Mouse (Mus musculus): ENCODE measurements around the gene 1810013L24Rik. TPM values are rescaled to one million over a fixed set of nuclear protein-coding genes. Genes with fewer than 3 reads are reported as not detected.
A peak's percentile ranks its signal among the peaks of the same experiment; 100 is the strongest.

The 1810013L24Rik gene
- 11.9 and 12.1 TPM in 2 replicates for polyA plus RNA-seq (2015; fragmentation: Nextera tagmentation; extraction: Ambion mirVana)

- no peaks in the 10 kb centered on the region for H3K9me3 ChIP-seq (ENCODE audit: control insufficient read depth, low read length)
- peak within 1 kb of the TSS; percentile 96 for H3K27ac ChIP-seq (ENCODE audit: low read length)
- WGBS = under 1% methylated on average over 77 of the region's 80 CpGs
- no peaks in the 10 kb centered on the region for H3K27me3 ChIP-seq (replicated peaks; ENCODE audit: control insufficient read depth, insufficient read depth, low read length)
- H3K36me3 ChIP-seq (ENCODE audit: control insufficient read depth, insufficient read depth, low read length) = peaks cover 3% of the 10 kb centered on the region; the same call in 1 of the 2 replicates
- H3K4me2 ChIP-seq (ENCODE audit: low read depth, low read length) = peak within 1 kb of the TSS; percentile 81
- ATAC-seq = peak; percentile 95
- peaks cover 19% of the 10 kb centered on the region for H3K4me1 ChIP-seq (ENCODE audit: control insufficient read depth, insufficient read depth, low read length)
- peak within 1 kb of the TSS; percentile 76 for H3K4me3 ChIP-seq (ENCODE audit: low read length)
- peak within 1 kb of the TSS; percentile 94 for H3K9ac ChIP-seq (ENCODE audit: low read depth, low read length)
These were observed at the start of gene 1810013L24Rik for GRCm38 (mm10) chr16:8829564-8830359. 1810013L24Rik (plus strand) TSS chr16:8830100.

- H3K27me3 ChIP-seq (replicated peaks; ENCODE audit: control insufficient read depth, insufficient read depth, low read length) = no peaks in the 10 kb centered on the region
- no peaks in the 10 kb centered on the region for H3K4me1 ChIP-seq (ENCODE audit: control insufficient read depth, insufficient read depth, low read length)
- H3K9ac ChIP-seq (ENCODE audit: low read depth, low read length) = no peak overlapping the region
- WGBS = 77% methylated on average over 3 of the region's 3 CpGs
- no peak for ATAC-seq
- H3K9me3 ChIP-seq (ENCODE audit: control insufficient read depth, low read length) = no peaks in the 10 kb centered on the region
- no peaks in the 10 kb centered on the region for H3K36me3 ChIP-seq (ENCODE audit: control insufficient read depth, insufficient read depth, low read length)
- no peak overlapping the region for H3K4me3 ChIP-seq (ENCODE audit: low read length)
- no peak overlapping the region for H3K27ac ChIP-seq (ENCODE audit: low read length)
- H3K4me2 ChIP-seq (ENCODE audit: low read depth, low read length) = no peak overlapping the region
These were observed 49.7 kb upstream of the 1810013L24Rik start for GRCm38 (mm10) chr16:8780187-8780586.

DNA sequence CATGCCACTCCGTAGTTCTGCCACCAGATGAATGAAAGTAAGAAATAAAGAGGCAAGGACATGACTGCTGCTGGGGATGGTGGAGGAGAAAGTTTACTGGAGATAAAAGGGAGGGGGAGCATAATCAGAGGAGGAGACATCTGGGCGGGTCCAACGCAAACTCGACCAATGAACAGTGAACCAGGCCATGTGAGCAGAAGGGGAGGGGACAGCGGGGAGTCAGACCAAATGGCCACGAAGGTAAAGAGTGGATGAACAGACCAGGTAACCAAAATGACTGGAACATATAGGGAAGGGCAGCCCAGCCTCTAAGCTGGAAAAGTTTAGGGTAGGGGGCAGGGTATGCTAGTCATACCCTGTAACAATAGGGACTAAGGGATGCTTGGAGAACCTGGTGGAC lies 48.7 kb upstream of the 1810013L24Rik start:
- 56% methylated on average over 6 of the region's 6 CpGs for WGBS
- Histone ChIP-seq H3K9me3 (ENCODE audit: control insufficient read depth, low read length) (no peaks in the 10 kb centered on the region), H3K27me3 (replicated peaks; ENCODE audit: control insufficient read depth, insufficient read depth, low read length) (no peaks in the 10 kb centered on the region), H3K36me3 (ENCODE audit: control insufficient read depth, insufficient read depth, low read length) (no peaks in the 10 kb centered on the region), H3K4me1 (ENCODE audit: control insufficient read depth, insufficient read depth, low read length) (no peaks in the 10 kb centered on the region), H3K9ac (ENCODE audit: low read depth, low read length) (no peak overlapping the region), H3K4me3 (ENCODE audit: low read length) (no peak overlapping the region), H3K27ac (ENCODE audit: low read length) (no peak overlapping the region), H3K4me2 (ENCODE audit: low read depth, low read length) (no peak overlapping the region)
- ATAC-seq = no peak

- H3K4me1 ChIP-seq (ENCODE audit: control insufficient read depth, insufficient read depth, low read length) = no peaks in the 10 kb centered on the region
- no peaks in the 10 kb centered on the region for H3K36me3 ChIP-seq (ENCODE audit: control insufficient read depth, insufficient read depth, low read length)
- no peaks in the 10 kb centered on the region for H3K27me3 ChIP-seq (replicated peaks; ENCODE audit: control insufficient read depth, insufficient read depth, low read length)
- ATAC-seq = no peak
- no peak overlapping the region for H3K27ac ChIP-seq (ENCODE audit: low read length)
- no peaks in the 10 kb centered on the region for H3K9me3 ChIP-seq (ENCODE audit: control insufficient read depth, low read length)
- H3K9ac ChIP-seq (ENCODE audit: low read depth, low read length) = no peak overlapping the region
- H3K4me3 ChIP-seq (ENCODE audit: low read length) = no peak overlapping the region
- WGBS = 82% methylated on average over 2 of the region's 2 CpGs
- H3K4me2 ChIP-seq (ENCODE audit: low read depth, low read length) = no peak overlapping the region
These were observed 48.2 kb upstream of the 1810013L24Rik start for GRCm38 (mm10) chr16:8781660-8782059.

DNA sequence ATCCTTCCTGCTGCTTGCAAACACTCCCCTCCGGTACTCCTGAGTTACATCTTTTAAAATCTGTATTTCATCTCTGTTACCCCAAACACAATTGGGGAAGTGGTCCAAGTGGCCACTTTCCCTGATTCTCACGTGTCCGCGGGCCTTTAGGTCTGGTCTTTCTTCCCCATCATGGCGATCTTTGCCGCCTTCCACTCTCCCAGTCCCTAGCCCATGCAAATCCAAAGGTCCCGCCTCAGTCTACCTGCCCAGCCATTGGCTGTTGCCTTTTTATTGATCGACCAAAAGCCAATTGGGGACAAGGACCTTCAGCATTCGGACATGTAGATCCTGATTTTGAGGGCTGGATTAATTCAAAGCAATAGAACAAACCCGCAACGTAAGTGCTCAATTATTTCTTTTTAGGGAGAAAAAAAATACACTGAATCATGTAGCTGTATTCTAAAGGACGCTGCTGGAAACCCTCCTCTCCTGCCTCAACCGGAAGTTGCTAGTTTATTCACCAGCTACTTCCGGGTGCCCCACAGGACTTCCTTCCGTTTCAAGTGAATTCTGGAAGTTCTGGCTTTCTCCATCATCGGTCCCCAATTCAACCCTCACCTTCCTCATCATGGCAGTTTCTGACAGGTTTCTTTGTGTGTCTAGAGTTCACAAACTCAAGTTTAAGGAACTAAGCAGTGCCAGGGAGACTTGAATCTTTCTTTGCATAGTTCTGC lies 46.5 kb upstream of the 1810013L24Rik start:
- ATAC-seq = no peak
- H3K9ac ChIP-seq (ENCODE audit: low read depth, low read length) = no peak overlapping the region
- H3K4me3 ChIP-seq (ENCODE audit: low read length) = no peak overlapping the region
- no peaks in the 10 kb centered on the region for H3K36me3 ChIP-seq (ENCODE audit: control insufficient read depth, insufficient read depth, low read length)
- H3K4me2 ChIP-seq (ENCODE audit: low read depth, low read length) = no peak overlapping the region
- no peak overlapping the region for H3K27ac ChIP-seq (ENCODE audit: low read length)
- H3K27me3 ChIP-seq (replicated peaks; ENCODE audit: control insufficient read depth, insufficient read depth, low read length) = no peaks in the 10 kb centered on the region
- WGBS = 81% methylated on average over 16 of the region's 16 CpGs
- no peaks in the 10 kb centered on the region for H3K4me1 ChIP-seq (ENCODE audit: control insufficient read depth, insufficient read depth, low read length)
- H3K9me3 ChIP-seq (ENCODE audit: control insufficient read depth, low read length) = no peaks in the 10 kb centered on the region

DNA sequence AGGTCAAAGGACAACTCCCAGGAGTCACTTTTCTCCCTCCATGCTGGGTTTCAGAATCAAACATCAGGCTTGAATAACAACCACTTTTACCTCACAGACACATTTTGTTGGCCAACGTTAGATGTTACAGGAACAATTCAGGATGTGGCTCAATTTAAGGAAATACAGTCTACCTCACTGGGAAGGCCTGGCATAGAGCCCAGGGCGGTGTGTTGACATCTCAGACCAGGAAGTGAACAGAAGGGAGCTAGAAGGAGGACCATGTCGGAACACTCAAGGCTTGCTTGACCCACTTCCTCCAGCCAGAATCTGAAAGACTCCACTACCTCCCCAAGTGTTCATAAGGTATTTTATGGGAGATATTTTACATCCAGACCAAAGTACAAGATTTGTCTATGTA lies 45.1 kb upstream of the 1810013L24Rik start:
- WGBS = 60% methylated on average over 3 of the region's 3 CpGs
- Histone ChIP-seq H3K4me3 (ENCODE audit: low read length) (no peak overlapping the region), H3K4me1 (ENCODE audit: control insufficient read depth, insufficient read depth, low read length) (no peaks in the 10 kb centered on the region), H3K36me3 (ENCODE audit: control insufficient read depth, insufficient read depth, low read length) (no peaks in the 10 kb centered on the region), H3K27me3 (replicated peaks; ENCODE audit: control insufficient read depth, insufficient read depth, low read length) (no peaks in the 10 kb centered on the region), H3K27ac (ENCODE audit: low read length) (no peak overlapping the region), H3K9ac (ENCODE audit: low read depth, low read length) (no peak overlapping the region), H3K9me3 (ENCODE audit: control insufficient read depth, low read length) (no peaks in the 10 kb centered on the region), H3K4me2 (ENCODE audit: low read depth, low read length) (no peak overlapping the region)
- no peak for ATAC-seq

- H3K9me3 ChIP-seq (ENCODE audit: control insufficient read depth, low read length) = no peaks in the 10 kb centered on the region
- no peak overlapping the region for H3K4me2 ChIP-seq (ENCODE audit: low read depth, low read length)
- no peak overlapping the region for H3K4me3 ChIP-seq (ENCODE audit: low read length)
- no peaks in the 10 kb centered on the region for H3K4me1 ChIP-seq (ENCODE audit: control insufficient read depth, insufficient read depth, low read length)
- no peak overlapping the region for H3K27ac ChIP-seq (ENCODE audit: low read length)
- no peaks in the 10 kb centered on the region for H3K27me3 ChIP-seq (replicated peaks; ENCODE audit: control insufficient read depth, insufficient read depth, low read length)
- no peaks in the 10 kb centered on the region for H3K36me3 ChIP-seq (ENCODE audit: control insufficient read depth, insufficient read depth, low read length)
- ATAC-seq = no peak
- 76% methylated on average over 4 of the region's 4 CpGs for WGBS
- H3K9ac ChIP-seq (ENCODE audit: low read depth, low read length) = no peak overlapping the region
These were observed 39.0 kb upstream of the 1810013L24Rik start for GRCm38 (mm10) chr16:8790886-8791285.

DNA sequence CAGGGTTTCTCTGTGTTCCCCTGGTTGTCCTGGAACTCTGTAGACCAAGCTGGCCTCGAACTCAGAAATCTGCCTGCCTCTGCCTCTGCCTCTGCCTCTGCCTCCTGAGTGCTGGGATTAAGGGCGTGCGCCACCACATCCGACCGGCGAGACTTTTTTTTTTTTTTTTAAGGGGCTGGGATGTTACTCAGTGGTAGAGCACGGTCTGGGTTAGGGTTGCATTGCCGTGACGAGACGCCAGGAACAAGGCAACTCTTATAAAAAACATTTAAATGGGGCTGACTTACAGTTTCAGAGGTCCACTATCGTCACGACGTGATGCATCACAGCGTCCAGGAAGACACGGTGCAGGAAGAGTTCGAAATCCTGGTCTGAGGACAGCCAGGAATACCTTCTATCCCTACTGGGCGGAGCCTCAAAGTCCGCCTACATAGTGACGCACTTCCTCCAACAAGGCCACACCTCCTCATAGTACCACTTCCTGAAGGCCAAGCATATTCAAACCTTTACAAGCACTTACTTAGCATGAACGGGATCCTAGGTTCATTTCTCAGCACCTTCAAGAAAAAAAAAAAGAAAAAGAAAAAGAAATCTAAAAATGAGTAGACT lies 37.8 kb upstream of the 1810013L24Rik start, which contains the start of gene Usp7:
Gene Usp7 (minus strand): TSS at position 360 of the 609 bp plus-strand sequence.
- WGBS = 93% methylated on average over 20 of the region's 20 CpGs
- Histone ChIP-seq H3K9ac (ENCODE audit: low read depth, low read length) (no peak within 1 kb of the TSS), H3K9me3 (ENCODE audit: control insufficient read depth, low read length) (no peaks in the 10 kb centered on the region), H3K4me2 (ENCODE audit: low read depth, low read length) (no peak within 1 kb of the TSS), H3K27me3 (replicated peaks; ENCODE audit: control insufficient read depth, insufficient read depth, low read length) (no peaks in the 10 kb centered on the region), H3K4me1 (ENCODE audit: control insufficient read depth, insufficient read depth, low read length) (no peaks in the 10 kb centered on the region), H3K4me3 (ENCODE audit: low read length) (no peak within 1 kb of the TSS), H3K27ac (ENCODE audit: low read length) (no peak within 1 kb of the TSS), H3K36me3 (ENCODE audit: control insufficient read depth, insufficient read depth, low read length) (no peaks in the 10 kb centered on the region)
- ATAC-seq = no peak

- Histone ChIP-seq H3K4me1 (ENCODE audit: control insufficient read depth, insufficient read depth, low read length) (no peaks in the 10 kb centered on the region), H3K9me3 (ENCODE audit: control insufficient read depth, low read length) (no peaks in the 10 kb centered on the region), H3K27me3 (replicated peaks; ENCODE audit: control insufficient read depth, insufficient read depth, low read length) (no peaks in the 10 kb centered on the region), H3K36me3 (ENCODE audit: control insufficient read depth, insufficient read depth, low read length) (no peaks in the 10 kb centered on the region), H3K4me2 (ENCODE audit: low read depth, low read length) (no peak overlapping the region), H3K4me3 (ENCODE audit: low read length) (no peak overlapping the region), H3K27ac (ENCODE audit: low read length) (no peak overlapping the region), H3K9ac (ENCODE audit: low read depth, low read length) (no peak overlapping the region)
- WGBS = 15% methylated on average over 3 of the region's 3 CpGs
- ATAC-seq = no peak
These were observed 34.9 kb upstream of the 1810013L24Rik start for GRCm38 (mm10) chr16:8794952-8795351.

Data from intestine, embryonic 16.5 days (tissue).